Mouse (Mus musculus): ENCODE results near the gene Spag4. TPM values are rescaled to one million over a fixed set of nuclear protein-coding genes. Genes with fewer than 3 reads are reported as not detected.

The Spag4 gene
- polyA plus RNA-seq, 1 experiment from 2014 or later: 2.0 TPM

DNA sequence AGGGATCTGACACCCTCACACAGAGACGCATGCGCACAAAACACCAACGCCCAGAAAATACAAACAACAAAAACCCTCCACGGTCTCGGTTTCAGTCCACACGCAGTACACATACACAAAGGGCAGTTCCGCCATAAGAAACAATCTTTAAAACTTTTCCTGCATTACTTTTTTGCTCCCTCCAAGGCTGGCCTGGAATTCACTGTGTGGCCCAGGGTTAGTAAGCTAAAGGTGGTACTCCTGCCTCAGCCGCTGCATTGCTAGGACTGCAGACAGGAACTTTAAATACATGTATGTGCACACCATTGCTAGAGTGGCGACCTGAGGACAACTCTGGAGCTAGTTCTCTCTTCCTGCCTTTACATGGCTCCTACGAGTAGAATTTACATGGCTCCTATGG is 6.3 kb downstream of the Spag4 start:
- ChIA-PET POLR2A (interaction anchor here (1.5 kb wide), 1 partner anchor 10 kb away, joined by 3 read pairs; no protein-coding TSS in a partner anchor), CTCF (no interaction called here)
- in situ Hi-C loops (cut with MboI; ENCODE audit: low pct_unique_long_range_greater_than_20kb): no loop called here
- no peaks in the 10 kb centered on the region for H3K27me3 ChIP-seq
- ATAC-seq: no peak
- no peak for TF ChIP-seq CTCF (IDR thresholded peaks at IDR 0.05)
- DNase-seq (ENCODE audit: low read depth, low spot score): no peak

DNA sequence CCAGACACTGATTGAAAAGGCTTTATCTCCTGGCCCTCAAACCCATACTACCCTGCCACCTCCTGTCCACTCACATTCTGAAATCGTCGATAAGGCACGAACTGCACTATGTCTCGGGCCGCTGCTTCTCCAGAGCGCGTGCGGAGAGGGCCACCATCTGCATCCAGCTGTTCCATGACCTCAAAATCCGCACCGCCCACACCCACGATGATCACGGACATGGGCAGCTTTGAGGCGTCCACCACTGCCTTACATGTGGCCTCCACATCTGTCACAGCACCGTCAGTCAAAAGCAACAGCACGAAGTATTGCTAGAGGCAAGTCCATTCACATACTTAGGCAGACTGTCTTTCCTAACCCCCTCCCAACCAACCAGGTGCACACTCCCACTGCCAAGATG is 8.8 kb downstream of the Spag4 start:
- in situ Hi-C loops (cut with MboI; ENCODE audit: low pct_unique_long_range_greater_than_20kb): no loop called here
- DNase-seq (ENCODE audit: low read depth, low spot score) (no peak), ATAC-seq (no peak)
- ChIA-PET POLR2A (no interaction called here), CTCF (no interaction called here)
- TF ChIP-seq CTCF (IDR thresholded peaks at IDR 0.05): no peak
- H3K27me3 ChIP-seq: no peaks in the 10 kb centered on the region

- no peak for DNase-seq (ENCODE audit: low read depth, low spot score)
- TF ChIP-seq CTCF (IDR thresholded peaks at IDR 0.05): no peak
- POLR2A ChIA-PET: no interaction called here
- H3K27me3 ChIP-seq: no peaks in the 10 kb centered on the region
- CTCF ChIA-PET: no interaction called here
- in situ Hi-C loops (cut with MboI; ENCODE audit: low pct_unique_long_range_greater_than_20kb): no loop called here
- no peak for ATAC-seq
These were observed 12.5 kb downstream of the Spag4 start for GRCm38 (mm10) chr2:156077461-156077860.

DNA sequence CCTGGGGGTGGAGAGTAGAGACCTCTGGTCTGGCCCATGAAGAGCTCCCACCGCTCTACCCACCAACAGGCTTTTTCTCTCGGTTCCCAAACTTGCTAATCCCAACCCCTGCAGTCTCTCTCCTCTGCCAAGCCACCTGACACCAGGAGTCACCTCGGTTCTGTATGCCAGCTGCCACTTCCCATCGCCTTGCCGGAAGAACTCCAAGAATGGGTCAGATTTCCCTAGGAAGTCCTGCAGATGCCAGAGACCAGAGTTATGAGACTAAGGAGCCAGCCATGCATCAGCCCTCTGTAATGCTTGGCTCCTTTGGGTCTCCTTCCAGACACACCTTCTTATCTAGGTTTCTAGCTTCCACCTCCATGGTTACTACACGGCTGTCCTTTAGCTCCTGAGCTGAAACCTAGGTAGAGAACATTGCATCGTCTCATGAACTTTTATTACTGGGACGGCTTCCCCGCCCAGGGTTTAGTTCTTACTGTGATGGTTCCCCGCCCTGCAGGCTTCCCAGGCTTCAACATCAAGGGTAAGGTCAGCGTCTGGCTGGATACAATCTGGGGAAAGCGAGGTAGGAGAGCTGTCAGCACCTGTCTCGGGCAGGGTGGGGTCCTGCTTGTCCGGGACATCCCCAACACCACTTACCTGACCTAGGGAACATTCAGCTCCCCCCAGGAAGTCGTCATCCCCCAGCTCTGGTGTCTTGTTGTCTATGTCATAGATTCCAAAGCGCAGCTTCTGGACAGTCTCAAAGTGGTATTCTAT is 13.6 kb downstream of the Spag4 start:
- ChIA-PET POLR2A (no interaction called here), CTCF (no interaction called here)
- ATAC-seq (no peak), DNase-seq (ENCODE audit: low read depth, low spot score) (no peak)
- H3K27me3 ChIP-seq: no peaks in the 10 kb centered on the region
- in situ Hi-C loops (cut with MboI; ENCODE audit: low pct_unique_long_range_greater_than_20kb): no loop called here
- TF ChIP-seq CTCF (IDR thresholded peaks at IDR 0.05): no peak

DNA sequence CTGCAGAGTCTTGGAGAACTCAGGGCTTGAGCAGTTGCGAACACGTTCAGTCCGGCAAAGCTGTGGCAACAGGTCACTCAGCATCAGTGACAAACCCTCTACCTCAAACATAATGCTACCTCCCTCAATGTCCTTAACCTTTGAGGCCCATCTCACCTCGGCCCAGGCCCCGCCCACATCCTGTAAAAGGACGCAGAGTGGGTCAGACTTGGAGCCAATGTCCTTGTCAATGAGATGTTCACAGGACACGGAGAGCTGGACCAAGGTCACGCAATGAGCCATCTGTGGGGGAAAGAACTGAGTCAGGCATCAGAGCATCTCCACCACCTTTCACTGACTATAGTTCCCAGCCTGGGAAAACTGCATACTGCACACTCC is 14.2 kb downstream of the Spag4 start:
- DNase-seq (ENCODE audit: low read depth, low spot score): no peak
- no peaks in the 10 kb centered on the region for H3K27me3 ChIP-seq
- ATAC-seq: no peak
- ChIA-PET POLR2A (no interaction called here), CTCF (no interaction called here)
- in situ Hi-C loops (cut with MboI; ENCODE audit: low pct_unique_long_range_greater_than_20kb): no loop called here
- TF ChIP-seq CTCF (IDR thresholded peaks at IDR 0.05): no peak

GRCm38 (mm10) chr2:156079674-156080073 is 14.7 kb downstream of the Spag4 start:
- in situ Hi-C loops (cut with MboI; ENCODE audit: low pct_unique_long_range_greater_than_20kb): no loop called here
- TF ChIP-seq CTCF (IDR thresholded peaks at IDR 0.05): no peak
- ATAC-seq (no peak), DNase-seq (ENCODE audit: low read depth, low spot score) (no peak)
- POLR2A ChIA-PET: no interaction called here
- CTCF ChIA-PET: no interaction called here
- H3K27me3 ChIP-seq: no peaks in the 10 kb centered on the region

DNA sequence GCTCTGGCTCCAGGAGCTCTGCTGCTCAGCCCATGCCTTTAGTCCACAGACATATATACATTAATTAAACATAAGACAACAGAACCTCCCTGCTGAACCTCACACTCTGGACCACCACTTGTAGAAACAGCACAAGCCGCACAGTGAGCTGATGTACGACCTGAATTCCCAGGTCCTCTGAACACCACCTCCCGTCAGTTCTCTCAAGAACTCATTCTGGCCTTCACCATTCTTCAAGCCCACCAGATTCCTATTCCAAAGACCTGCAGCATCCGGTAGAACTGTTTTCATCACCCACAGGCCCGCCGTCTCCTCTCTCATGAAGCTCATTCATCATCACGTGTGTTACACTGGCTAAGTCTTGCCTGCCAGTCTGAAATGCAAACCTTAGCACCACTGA is 15.4 kb downstream of the Spag4 start:
- DNase-seq (ENCODE audit: low read depth, low spot score): no peak

GRCm38 (mm10) chr2:156084541-156084940 is 19.6 kb downstream of the Spag4 start:
- POLR2A ChIA-PET: interaction anchor here (0.7 to 0.9 kb wide), 3 partner anchors 34 to 103 kb away, joined by 6 to 12 read pairs (median 7); no protein-coding TSS in a partner anchor
- no peak for TF ChIP-seq CTCF (IDR thresholded peaks at IDR 0.05)
- ATAC-seq (no peak), DNase-seq (ENCODE audit: low read depth, low spot score) (no peak)
- in situ Hi-C loops (cut with MboI; ENCODE audit: low pct_unique_long_range_greater_than_20kb): no loop called here
- H3K27me3 ChIP-seq: no peaks in the 10 kb centered on the region
- CTCF ChIA-PET: interaction anchor here (1.2 to 1.6 kb wide), 2 partner anchors 9 kb away, joined by 3 to 4 read pairs; no protein-coding TSS in a partner anchor

More for the DNA sequence above, 15.4 kb downstream of the Spag4 start:
- no peaks in the 10 kb centered on the region for H3K27me3 ChIP-seq
- in situ Hi-C loops (cut with MboI; ENCODE audit: low pct_unique_long_range_greater_than_20kb): no loop called here
- CTCF ChIA-PET: no interaction called here
- no peak for ATAC-seq
- TF ChIP-seq CTCF (IDR thresholded peaks at IDR 0.05): no peak
- POLR2A ChIA-PET: no interaction called here

DNA sequence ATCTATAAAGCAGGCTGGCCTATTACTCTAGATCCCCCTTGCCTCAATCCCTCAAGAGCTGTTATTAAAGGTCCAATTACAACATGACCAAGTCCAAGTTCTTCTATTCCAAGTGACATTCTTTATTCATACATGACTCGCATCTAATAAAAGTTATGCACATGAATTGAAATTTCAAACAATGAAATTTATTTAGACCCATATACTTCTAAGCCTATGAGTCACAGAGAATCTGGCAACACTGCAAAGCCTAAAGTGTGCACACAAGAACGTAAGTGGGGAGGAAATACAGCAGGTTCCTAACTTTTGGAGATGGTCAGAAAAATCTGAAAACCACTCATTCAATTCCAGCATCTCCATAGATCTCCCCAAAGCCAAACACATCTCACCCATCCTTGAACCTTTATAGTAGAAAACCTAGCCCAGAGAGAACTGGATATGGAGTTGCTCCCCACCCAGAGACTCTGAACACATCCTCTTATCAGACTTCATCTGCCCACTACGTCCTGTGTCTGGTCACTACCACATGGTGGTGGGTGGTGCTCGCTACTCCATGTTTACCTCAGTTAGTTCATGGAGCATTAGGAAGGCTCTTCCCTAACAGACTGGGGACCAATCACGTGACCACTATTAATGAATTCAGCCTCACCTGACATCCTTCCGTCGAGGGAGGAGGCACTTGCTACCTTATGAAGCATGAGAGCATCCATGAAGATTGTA is 22.6 kb downstream of the Spag4 start:
- DNase-seq (ENCODE audit: low read depth, low spot score): no peak
- POLR2A ChIA-PET: no interaction called here
- CTCF ChIA-PET: no interaction called here
- TF ChIP-seq CTCF (IDR thresholded peaks at IDR 0.05): no peak
- H3K27me3 ChIP-seq: no peaks in the 10 kb centered on the region
- in situ Hi-C loops (cut with MboI; ENCODE audit: low pct_unique_long_range_greater_than_20kb): no loop called here
- no peak for ATAC-seq

GRCm38 (mm10) chr2:156089799-156090198 is 24.8 kb downstream of the Spag4 start:
- no peak for TF ChIP-seq CTCF (IDR thresholded peaks at IDR 0.05)
- ChIA-PET POLR2A (no interaction called here), CTCF (interaction anchor here (0.6 kb wide), 1 partner anchor 428 kb away, joined by 3 read pairs; no protein-coding TSS in a partner anchor)
- ATAC-seq (no peak), DNase-seq (ENCODE audit: low read depth, low spot score) (no peak)
- in situ Hi-C loops (cut with MboI; ENCODE audit: low pct_unique_long_range_greater_than_20kb): no loop called here
- H3K27me3 ChIP-seq: no peaks in the 10 kb centered on the region

DNA sequence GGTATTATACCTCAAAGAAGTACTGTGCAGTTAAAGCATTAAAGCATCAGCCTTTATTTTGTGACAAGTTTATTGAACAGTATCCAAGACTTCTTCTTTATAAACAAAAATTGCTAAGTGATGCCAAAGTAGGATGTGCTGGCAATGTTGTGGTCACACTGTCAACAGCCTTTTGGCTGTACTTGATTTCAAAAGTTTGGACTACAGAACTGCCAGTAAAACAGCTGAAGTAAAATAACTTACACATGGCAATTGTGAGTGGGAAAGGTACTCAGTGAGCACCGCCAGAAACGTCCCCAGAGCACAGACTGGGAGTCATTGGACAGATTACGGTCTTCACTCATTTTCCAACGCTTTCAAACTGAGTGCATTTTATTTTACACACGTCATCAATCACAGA is 27.0 kb downstream of the Spag4 start:
- ATAC-seq: no peak
- no peak for DNase-seq (ENCODE audit: low read depth, low spot score)
- no peaks in the 10 kb centered on the region for H3K27me3 ChIP-seq
- POLR2A ChIA-PET: interaction anchor here (0.7 kb wide), 1 partner anchor 77 kb away, joined by 3 read pairs; no protein-coding TSS in a partner anchor
- in situ Hi-C loops (cut with MboI; ENCODE audit: low pct_unique_long_range_greater_than_20kb): no loop called here
- CTCF ChIA-PET: interaction anchor here (1.7 to 1.8 kb wide), 2 partner anchors 9 to 19 kb away, joined by 3 to 4 read pairs; no protein-coding TSS in a partner anchor
- no peak for TF ChIP-seq CTCF (IDR thresholded peaks at IDR 0.05)
